Comparison of ENCODE assay signal across 15 mouse cellular contexts in the genomic region with DNA sequence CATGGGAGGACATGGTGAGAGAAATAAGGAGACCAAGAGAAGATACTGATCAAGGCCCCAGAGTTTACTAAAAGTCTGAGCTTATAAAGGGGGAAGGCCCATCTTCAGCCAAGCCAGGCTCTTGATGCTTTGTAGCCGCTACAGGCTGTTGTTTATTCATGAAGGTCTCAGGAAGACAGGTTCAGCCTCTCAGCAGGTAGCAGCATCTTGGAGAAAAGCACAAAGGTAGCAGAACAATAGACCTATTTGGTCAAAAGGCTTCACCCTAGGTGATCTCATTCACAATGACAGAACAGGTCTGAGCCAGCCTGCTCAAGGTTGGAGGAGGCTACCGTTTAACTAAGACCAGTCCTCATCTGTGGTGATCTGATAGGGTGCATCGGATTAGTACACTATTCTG.
"Had no signal": no experiment of that assay in that cellular context is flagged by ENCODE, and none has a peak within 500 bp of the region (broad histone marks: within the 10 kb centered on the region; RNA-seq: fewer than 3 reads in every experiment).

No protein-coding gene starts in this region.

- DNase-seq: lung, adult 2 months; lung, postnatal 14 days; lung, postnatal 36 days; right cerebral cortex, postnatal 14 days; thymus, adult 18-20 months; thymus, postnatal 14 days; thymus, postnatal 36 days had no signal

- H3K4me3 ChIP-seq: lung, embryonic 15.5 days; megakaryocyte, embryonic 14.5 days; midbrain, embryonic 13.5 days; midbrain, embryonic 15.5 days; neural tube, embryonic 12.5 days had no signal

- H3K27ac ChIP-seq: lung, embryonic 15.5 days; macrophage; midbrain, embryonic 13.5 days; midbrain, embryonic 15.5 days; neural tube, embryonic 12.5 days had no signal

- H3K36me3 ChIP-seq: lung, embryonic 15.5 days; midbrain, embryonic 13.5 days; midbrain, embryonic 15.5 days; neural tube, embryonic 12.5 days had no signal

- H3K9me3 ChIP-seq: lung, embryonic 15.5 days; megakaryocyte, embryonic 14.5 days; midbrain, embryonic 13.5 days; midbrain, embryonic 15.5 days; neural tube, embryonic 12.5 days had no signal

- H3K4me1 ChIP-seq: lung, embryonic 15.5 days; megakaryocyte, embryonic 14.5 days; midbrain, embryonic 13.5 days; midbrain, embryonic 15.5 days; neural tube, embryonic 12.5 days had no signal

- H3K4me2 ChIP-seq: lung, embryonic 15.5 days; midbrain, embryonic 11.5 days; midbrain, embryonic 13.5 days; midbrain, embryonic 15.5 days; neural tube, embryonic 12.5 days had no signal

- H3K27me3 ChIP-seq: lung, embryonic 15.5 days; megakaryocyte, embryonic 14.5 days; midbrain, embryonic 13.5 days; midbrain, embryonic 15.5 days; neural tube, embryonic 12.5 days had no signal

- ATAC-seq: lung, postnatal 0 days; midbrain, embryonic 13.5 days; midbrain, embryonic 15.5 days had no signal

- H3K9ac ChIP-seq: lung, embryonic 15.5 days; midbrain, embryonic 13.5 days; midbrain, embryonic 15.5 days; neural tube, embryonic 12.5 days had no signal
